Mouse (Mus musculus): ENCODE measurements around the gene Cdk8. TPM values are rescaled to one million over a fixed set of nuclear protein-coding genes. Genes with fewer than 3 reads are reported as not detected.

Cdk8 gene
- polyA plus RNA-seq, 1 experiment from 2014 or later, result 23.4 TPM

- H3K9me3 ChIP-seq, result no peaks in the 10 kb centered on the region
- DNase-seq (ENCODE audit: low spot score), result no peak
- no peaks in the 10 kb centered on the region for H3K36me3 ChIP-seq
- WGBS, result 85% methylated on average over 11 of the region's 11 CpGs
- no peak overlapping the region for H3K27ac ChIP-seq
- no peak overlapping the region for H3K4me3 ChIP-seq
- no peaks in the 10 kb centered on the region for H3K4me1 ChIP-seq (replicated peaks)
- no peaks in the 10 kb centered on the region for H3K27me3 ChIP-seq (ENCODE audit: insufficient read depth, poor library complexity, severe bottlenecking)
Measured at GRCm38 (mm10) chr5:146350784-146351183, 119.8 kb downstream of the Cdk8 start.

GRCm38 (mm10) chr5:146352006-146352405, 121.0 kb downstream of the Cdk8 start:
- 87% methylated on average over 7 of the region's 7 CpGs for WGBS
- no peak for DNase-seq (ENCODE audit: low spot score)
- Histone ChIP-seq H3K36me3 (no peaks in the 10 kb centered on the region), H3K27ac (no peak overlapping the region), H3K4me3 (no peak overlapping the region), H3K9me3 (no peaks in the 10 kb centered on the region), H3K27me3 (ENCODE audit: insufficient read depth, poor library complexity, severe bottlenecking) (no peaks in the 10 kb centered on the region), H3K4me1 (replicated peaks) (no peaks in the 10 kb centered on the region)

Other genes with a start within 250 kb of the Cdk8 start
- gene Cyp3a25, start 221.6 kb upstream of the Cdk8 start, polyA plus RNA-seq (2016; fragmentation: Nextera tagmentation; extraction: Ambion mirVana), result not detected in 2 replicates
- not detected in 2 replicates for gene Cyp3a59, start 152.0 kb upstream of the Cdk8 start, polyA plus RNA-seq (2016; fragmentation: Nextera tagmentation; extraction: Ambion mirVana)
- gene Gm5565, start 70.7 kb upstream of the Cdk8 start, polyA plus RNA-seq (2016; fragmentation: Nextera tagmentation; extraction: Ambion mirVana), result not detected in 2 replicates
- not detected in 2 replicates for gene Gm6309, start 60.5 kb upstream of the Cdk8 start, polyA plus RNA-seq (2016; fragmentation: Nextera tagmentation; extraction: Ambion mirVana)
- 0.24 TPM in 1 of 2 replicates, not detected in the other for gene 1700001J03Rik, start 45.9 kb upstream of the Cdk8 start, polyA plus RNA-seq (2016; fragmentation: Nextera tagmentation; extraction: Ambion mirVana)
- 18.9 and 26.1 TPM in 2 replicates for gene Rnf6, start 9.7 kb upstream of the Cdk8 start, polyA plus RNA-seq (2016; fragmentation: Nextera tagmentation; extraction: Ambion mirVana)
- 13.1 and 16.7 TPM in 2 replicates for gene Wasf3, start 153.8 kb downstream of the Cdk8 start, polyA plus RNA-seq (2016; fragmentation: Nextera tagmentation; extraction: Ambion mirVana)

Data from hindbrain, embryonic 10.5 days (tissue).